Mouse (Mus musculus) forebrain, embryonic 10.5 days (tissue): ENCODE measurements at regions not wholly inside any gene's neighbourhood (a gene's known extent, or its start where the extent isn't known, plus 50 kb on each side); places are given as distances from the start of the nearest gene placed in this dataset.

Experiments used
- DNase-seq: peaks from one replicate; pipeline ENCODE4 v3.0.0-alpha.2; 2017; ENCODE audit warnings: low spot score; ENCODE audit errors: extremely low spot score
- H3K27ac ChIP-seq: fragments of 300-500 bp; sonication (generic); 2 replicates; pipeline ENCODE4 v1.5.1; 2016; ENCODE audit warnings: mild to moderate bottlenecking
- H3K27me3 ChIP-seq: fragments of 300-500 bp; sonication (generic); 2 replicates; pipeline ENCODE4 v1.6.1; 2016; ENCODE audit warnings: mild to moderate bottlenecking; ENCODE audit not compliant: poor library complexity, severe bottlenecking
- H3K36me3 ChIP-seq: fragments of 300-500 bp; sonication (generic); replicated peaks from 2 replicates; pipeline ENCODE4 v1.6.1; 2016; ENCODE audit warnings: mild to moderate bottlenecking, moderate library complexity
- H3K4me1 ChIP-seq: fragments of 300-500 bp; sonication (generic); 2 replicates; pipeline ENCODE4 v1.6.1; 2016
- H3K4me3 ChIP-seq: fragments of 300-500 bp; sonication (generic); 2 replicates; pipeline ENCODE4 v1.5.1; 2016; ENCODE audit warnings: mild to moderate bottlenecking, moderate library complexity
- H3K9me3 ChIP-seq: fragments of 300-500 bp; sonication (generic); 2 replicates; pipeline ENCODE4 v1.6.1; 2016; ENCODE audit warnings: mild to moderate bottlenecking, moderate library complexity
- WGBS: fragments of 180-500 bp; shearing (Covaris S2); methylation state at CpG from one replicate; pipeline ENCODE4 v1.1.7; 2016; 5-methylcytosine and 5-hydroxymethylcytosine counted together

DNA sequence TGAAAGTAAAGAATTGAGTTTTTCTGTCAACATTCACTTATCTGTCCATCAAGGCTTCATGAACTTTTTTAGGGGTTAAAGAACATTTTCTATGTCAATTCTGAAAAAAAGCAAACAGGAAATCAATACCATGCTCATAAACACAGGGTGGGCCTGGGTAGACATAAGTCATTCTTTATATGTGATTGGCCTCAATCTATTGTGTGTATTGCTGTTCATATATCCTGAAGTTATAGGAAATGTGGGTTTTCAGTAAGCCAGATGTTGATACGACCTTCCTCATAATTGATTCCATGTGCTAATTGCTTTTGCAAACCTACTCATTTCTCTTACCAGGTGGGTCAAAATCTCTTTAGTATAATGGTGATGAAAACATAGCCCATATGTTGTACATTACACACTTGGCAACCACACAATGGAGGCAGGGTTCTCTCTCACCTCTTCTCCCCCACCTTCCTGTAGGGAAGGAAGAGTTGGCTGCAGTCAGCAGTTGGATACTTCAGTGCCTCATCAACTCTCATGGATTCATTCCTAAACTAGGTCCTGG is 182.6 kb upstream of the Cd180 start:
- H3K27me3 ChIP-seq = no peaks in the 10 kb centered on the region
- H3K36me3 ChIP-seq = no peaks in the 10 kb centered on the region
- no peaks in the 10 kb centered on the region for H3K4me1 ChIP-seq
- H3K27ac ChIP-seq = no peak overlapping the region
- DNase-seq = no peak
- 62% methylated on average over 1 of the region's 1 CpGs for WGBS
- H3K4me3 ChIP-seq = no peak overlapping the region
- H3K9me3 ChIP-seq = peaks cover 2% of the 10 kb centered on the region; the same call in 1 of the 2 replicates

DNA sequence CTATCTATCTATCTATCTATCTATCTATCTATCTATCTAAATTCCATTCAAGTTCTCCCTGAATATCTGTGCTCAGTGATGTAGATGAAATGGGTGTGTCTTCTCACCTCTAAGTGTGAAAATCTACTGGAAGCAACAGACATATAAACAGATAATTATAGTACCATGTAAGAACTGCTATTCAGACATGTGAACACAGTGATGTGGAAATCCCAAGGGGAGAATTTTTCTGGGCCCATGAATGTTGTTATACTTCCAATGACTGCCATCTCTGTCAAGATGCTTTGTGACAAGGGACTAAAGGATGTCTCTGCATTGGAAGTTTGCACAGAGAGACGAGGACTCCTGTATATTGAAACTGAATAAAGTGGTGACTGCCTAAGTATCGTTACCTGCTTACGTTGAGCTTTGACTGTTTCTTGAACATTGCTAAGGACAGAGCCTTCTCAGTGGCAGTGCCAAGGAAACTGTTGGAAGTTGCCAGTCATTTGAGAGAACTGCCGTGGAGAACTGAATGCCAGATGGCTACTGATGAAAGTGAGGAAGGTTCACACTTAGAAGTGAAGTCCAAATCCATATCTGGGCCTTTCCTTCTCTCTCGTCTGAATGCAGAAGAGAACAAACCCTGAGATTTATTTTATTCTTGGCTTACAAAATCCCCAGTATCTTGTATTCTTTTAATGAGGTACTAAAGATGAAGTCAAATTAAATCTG is 175.0 kb upstream of the Cd180 start:
- peaks cover 4% of the 10 kb centered on the region; the same call in 1 of the 2 replicates for H3K4me1 ChIP-seq
- H3K9me3 ChIP-seq = peaks cover 2% of the 10 kb centered on the region; the same call in 1 of the 2 replicates
- H3K27ac ChIP-seq = no peak overlapping the region
- no peaks in the 10 kb centered on the region for H3K27me3 ChIP-seq
- no peaks in the 10 kb centered on the region for H3K36me3 ChIP-seq
- H3K4me3 ChIP-seq = no peak overlapping the region
- 87% methylated on average over 5 of the region's 5 CpGs for WGBS
- DNase-seq = no peak

DNA sequence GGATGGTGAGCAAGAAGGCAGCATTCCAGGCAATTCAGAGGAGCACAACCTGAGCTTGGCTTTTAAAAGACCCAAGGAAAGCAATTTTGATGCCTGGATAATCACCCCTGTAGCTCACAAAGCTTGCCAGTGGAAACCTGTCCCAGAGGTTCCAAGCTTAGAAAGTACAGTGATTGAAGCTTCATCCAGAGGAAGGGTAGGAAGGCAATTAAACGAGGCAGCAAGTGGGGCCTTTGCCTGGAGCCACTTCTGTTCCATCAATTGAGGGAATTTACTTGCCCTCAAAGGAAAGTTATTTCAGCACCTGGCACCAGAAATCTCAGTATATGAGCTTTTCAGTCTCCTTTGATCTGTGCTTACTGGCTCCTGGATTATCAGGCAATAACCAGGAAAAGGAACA is 171.9 kb upstream of the Cd180 start:
- H3K27me3 ChIP-seq = no peaks in the 10 kb centered on the region
- peaks cover 4% of the 10 kb centered on the region; the same call in 1 of the 2 replicates for H3K4me1 ChIP-seq
- no peaks in the 10 kb centered on the region for H3K9me3 ChIP-seq
- no peak overlapping the region for H3K27ac ChIP-seq
- no peak overlapping the region for H3K4me3 ChIP-seq
- H3K36me3 ChIP-seq = no peaks in the 10 kb centered on the region
- WGBS = 37% methylated on average over 1 of the region's 1 CpGs
- no peak for DNase-seq

DNA sequence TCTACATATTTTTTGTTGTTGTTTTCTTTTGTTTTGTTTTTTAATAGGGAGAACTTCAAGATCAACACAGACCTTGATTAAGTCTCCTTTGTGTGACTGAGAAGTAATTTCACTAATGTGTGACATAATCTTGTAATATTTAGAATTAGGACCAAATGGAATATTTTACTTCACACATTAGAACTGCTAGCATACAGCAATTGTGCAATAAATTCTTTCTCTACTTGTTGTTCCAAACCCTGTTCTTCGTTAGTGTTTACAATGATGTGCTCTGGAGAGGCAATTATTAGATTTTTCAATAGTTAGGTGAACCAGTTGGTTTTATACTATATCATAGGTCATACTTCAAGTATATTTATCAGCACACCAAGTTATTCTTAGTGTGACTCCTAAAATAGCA is 171.3 kb upstream of the Cd180 start:
- no peak for DNase-seq
- 81% methylated on average over 1 of the region's 1 CpGs for WGBS
- Histone ChIP-seq H3K4me1 (peaks cover 4% of the 10 kb centered on the region; the same call in 1 of the 2 replicates), H3K4me3 (no peak overlapping the region), H3K27ac (no peak overlapping the region), H3K27me3 (no peaks in the 10 kb centered on the region), H3K9me3 (no peaks in the 10 kb centered on the region), H3K36me3 (no peaks in the 10 kb centered on the region)

DNA sequence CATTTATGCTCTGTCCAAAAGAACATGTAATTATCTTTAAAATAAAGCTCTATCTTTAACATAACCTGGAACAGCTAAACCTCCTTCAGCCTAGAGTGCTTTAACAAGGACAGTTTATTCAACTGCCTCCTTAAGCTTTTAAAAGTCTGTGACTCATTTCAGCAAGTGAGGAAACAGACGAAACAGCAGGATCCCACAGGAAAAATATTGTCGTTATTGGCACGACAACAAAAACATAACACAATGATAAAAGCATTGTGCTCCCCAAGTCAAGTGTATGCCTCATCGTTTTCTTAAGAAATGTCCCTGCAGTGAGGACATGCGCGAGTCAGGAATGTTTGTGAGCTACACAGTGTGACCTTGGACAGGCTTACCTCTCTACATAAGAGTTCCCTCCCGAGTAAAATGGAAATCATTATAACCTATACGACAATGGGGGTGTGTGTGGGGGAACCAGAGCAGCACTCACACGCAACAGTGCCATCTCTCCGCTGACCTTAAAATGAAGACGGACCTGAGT is 166.7 kb upstream of the Cd180 start:
- Histone ChIP-seq H3K4me1 (peaks cover 1% of the 10 kb centered on the region; the same call in 1 of the 2 replicates), H3K9me3 (no peaks in the 10 kb centered on the region), H3K4me3 (no peak overlapping the region), H3K27me3 (no peaks in the 10 kb centered on the region), H3K27ac (no peak overlapping the region), H3K36me3 (no peaks in the 10 kb centered on the region)
- 87% methylated on average over 11 of the region's 11 CpGs for WGBS
- DNase-seq = no peak

DNA sequence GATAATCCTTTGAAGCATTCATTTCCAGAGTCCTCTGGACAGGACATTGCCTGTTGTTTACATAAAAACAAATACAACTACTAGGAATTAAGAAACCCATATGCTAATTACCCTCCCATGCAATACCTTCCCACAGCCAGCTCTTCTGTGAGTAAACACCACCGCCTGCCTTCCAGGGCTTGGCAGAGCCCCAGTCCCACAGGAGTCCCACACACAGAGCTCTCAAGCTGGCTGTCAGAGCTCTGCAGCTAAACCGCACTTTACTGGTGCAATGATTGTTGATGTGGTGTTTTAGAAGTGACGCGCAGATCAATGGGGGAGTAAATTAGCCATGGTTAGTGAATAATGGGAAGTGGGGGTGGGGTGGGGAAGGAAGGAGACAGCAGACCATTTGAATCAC is 159.6 kb upstream of the Cd180 start:
- H3K4me1 ChIP-seq = peaks cover 25% of the 10 kb centered on the region
- no peaks in the 10 kb centered on the region; the same call in 1 of the 2 replicates for H3K27me3 ChIP-seq
- H3K36me3 ChIP-seq = no peaks in the 10 kb centered on the region
- H3K4me3 ChIP-seq = no peak overlapping the region
- H3K27ac ChIP-seq = no peak overlapping the region
- no peak for DNase-seq
- H3K9me3 ChIP-seq = no peaks in the 10 kb centered on the region
- 21% methylated on average over 4 of the region's 4 CpGs for WGBS

DNA sequence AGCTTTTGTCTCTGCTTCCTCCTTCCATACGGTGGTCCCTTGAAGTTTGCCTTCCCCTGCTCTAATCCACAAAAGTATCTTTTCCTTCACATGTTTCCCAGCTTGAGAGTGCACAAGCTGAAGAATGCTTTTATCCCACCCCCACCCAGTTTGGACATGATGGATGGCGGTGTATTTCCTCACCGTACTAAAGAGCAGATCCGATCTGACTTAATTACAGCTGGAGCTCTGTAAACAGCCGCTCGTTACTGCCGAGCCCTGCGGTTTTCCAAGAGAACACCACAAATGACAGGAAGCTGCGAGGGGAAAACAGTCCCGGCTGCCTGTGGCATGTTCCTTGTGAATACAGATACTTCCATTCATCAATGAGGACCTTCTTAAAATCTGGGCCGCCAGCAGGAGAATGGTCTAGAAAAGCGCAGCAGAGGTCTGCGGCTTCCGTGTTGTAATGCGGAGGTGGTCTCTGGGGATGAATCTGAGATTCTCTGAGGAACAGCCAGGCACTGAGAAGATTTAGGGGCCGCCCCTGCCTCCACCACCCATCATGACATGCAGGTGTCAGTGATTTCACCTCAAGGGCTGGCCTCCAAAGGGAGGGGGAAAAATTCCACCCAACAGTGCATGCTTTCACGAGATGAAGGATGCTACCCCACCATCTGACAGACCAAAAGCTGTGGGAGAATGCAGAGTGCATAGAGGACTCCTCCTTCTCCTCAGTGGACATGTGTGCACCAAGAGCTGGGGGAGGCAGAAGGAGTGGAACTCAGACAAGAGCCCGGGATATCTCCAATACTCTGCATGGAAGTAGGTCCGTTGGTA is 155.7 kb upstream of the Cd180 start:
- peaks cover 25% of the 10 kb centered on the region for H3K4me1 ChIP-seq
- WGBS = 53% methylated on average over 19 of the region's 19 CpGs
- no peaks in the 10 kb centered on the region for H3K9me3 ChIP-seq
- peak overlapping the region; percentile 27; the same call in 1 of the 2 replicates for H3K4me3 ChIP-seq
- H3K36me3 ChIP-seq = no peaks in the 10 kb centered on the region
- no peak overlapping the region for H3K27ac ChIP-seq
- H3K27me3 ChIP-seq = no peaks in the 10 kb centered on the region
- DNase-seq = no peak

DNA sequence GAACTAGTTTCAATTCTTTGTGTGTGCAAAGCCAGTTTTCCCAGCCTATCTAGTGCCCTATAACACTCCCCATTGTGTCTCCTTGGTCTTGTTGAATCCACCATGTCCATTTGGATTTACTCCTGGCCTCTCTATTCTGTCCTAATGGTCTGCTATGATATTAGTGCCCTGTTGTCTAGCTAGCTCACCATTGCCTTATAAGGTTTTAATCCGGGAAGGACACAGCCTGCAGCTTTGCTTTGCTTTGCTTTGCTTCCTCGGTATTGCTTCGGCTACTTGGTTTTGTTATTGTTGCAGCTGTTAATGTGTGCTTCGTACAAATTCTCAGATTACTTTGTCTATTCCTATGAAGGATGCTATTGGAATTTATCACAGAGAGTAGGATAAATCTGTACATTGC is 152.9 kb upstream of the Cd180 start:
- Histone ChIP-seq H3K27me3 (no peaks in the 10 kb centered on the region), H3K9me3 (no peaks in the 10 kb centered on the region), H3K4me1 (peaks cover 19% of the 10 kb centered on the region), H3K27ac (no peak overlapping the region), H3K4me3 (no peak overlapping the region), H3K36me3 (no peaks in the 10 kb centered on the region)
- WGBS = 88% methylated on average over 4 of the region's 4 CpGs
- no peak for DNase-seq

DNA sequence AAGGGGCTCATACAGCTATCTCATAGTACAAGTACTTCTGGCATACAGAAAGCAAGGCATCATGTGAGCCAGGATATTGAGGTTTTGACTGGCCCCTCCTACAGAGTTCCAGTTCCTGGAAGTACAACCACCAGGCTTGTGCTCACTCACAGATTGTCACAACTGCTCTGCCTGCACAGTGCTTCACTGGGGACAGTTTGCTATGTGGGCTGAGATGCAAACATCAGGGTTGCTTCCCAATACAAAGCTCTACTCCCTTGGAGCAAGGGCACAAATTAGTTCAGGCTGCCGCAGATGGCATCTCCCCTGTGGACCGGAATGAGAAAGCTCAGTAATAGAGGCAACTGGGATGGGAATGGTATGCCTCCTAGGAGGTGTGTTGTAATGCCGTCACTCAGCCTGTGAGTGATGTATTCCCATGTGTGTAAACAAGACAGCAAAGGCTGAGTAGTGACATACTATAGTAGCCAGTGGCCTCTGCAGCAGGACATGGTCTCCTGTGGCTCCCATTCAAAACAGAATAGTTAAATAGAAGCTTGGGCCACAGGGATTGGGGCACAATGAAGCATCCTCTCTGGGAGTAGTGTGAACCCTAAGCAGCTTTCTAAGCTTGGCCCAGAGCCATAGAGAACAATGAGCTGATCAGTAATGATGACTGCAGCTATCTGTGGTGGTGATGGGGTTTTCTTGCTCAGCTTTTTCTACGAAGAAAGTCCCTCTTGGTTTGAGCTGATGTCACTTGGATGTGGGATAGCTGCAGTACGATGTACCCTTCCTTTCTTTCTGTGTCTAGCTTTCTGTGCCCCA is 148.8 kb upstream of the Cd180 start:
- Histone ChIP-seq H3K9me3 (no peaks in the 10 kb centered on the region), H3K27me3 (no peaks in the 10 kb centered on the region), H3K4me3 (no peak overlapping the region), H3K27ac (no peak overlapping the region), H3K36me3 (no peaks in the 10 kb centered on the region), H3K4me1 (peaks cover 25% of the 10 kb centered on the region)
- WGBS = 75% methylated on average over 5 of the region's 5 CpGs
- DNase-seq = no peak

DNA sequence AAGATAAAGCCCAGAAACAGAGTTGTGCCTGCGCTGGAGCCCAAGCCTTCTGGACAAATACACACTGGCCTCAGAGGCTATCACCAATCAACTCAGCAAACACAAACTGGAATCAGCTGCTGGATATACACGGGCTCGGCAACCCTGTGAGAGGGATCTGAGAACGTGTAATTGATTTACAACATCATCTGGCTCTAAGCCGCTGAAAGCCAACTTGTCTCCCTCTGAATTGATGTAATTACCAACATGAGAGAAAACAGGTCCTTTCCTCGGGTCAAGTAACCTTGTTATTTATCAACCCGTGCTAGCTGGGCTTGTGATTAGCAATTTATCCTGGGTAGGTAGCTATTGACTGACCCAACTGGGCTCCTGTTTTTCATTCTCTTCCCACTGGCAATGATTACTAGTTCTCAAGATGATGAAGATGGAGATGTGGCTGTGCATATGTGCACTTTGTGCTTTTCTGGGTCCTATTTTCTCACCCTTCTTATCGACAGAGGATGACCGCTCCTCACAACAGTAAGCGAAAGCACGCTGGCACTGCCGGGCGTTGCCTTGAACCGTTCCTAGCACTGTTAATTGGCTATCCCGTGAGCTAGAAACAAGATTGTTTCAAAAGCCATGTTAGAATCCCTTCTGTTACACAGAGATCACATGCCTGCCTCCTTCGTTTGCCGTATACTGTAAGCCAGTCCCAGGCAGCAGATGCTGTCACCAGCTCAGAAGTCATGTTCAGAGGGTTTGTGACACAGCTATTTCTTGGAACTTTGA is 147.3 kb upstream of the Cd180 start:
- 73% methylated on average over 17 of the region's 17 CpGs for WGBS
- no peak for DNase-seq

DNA sequence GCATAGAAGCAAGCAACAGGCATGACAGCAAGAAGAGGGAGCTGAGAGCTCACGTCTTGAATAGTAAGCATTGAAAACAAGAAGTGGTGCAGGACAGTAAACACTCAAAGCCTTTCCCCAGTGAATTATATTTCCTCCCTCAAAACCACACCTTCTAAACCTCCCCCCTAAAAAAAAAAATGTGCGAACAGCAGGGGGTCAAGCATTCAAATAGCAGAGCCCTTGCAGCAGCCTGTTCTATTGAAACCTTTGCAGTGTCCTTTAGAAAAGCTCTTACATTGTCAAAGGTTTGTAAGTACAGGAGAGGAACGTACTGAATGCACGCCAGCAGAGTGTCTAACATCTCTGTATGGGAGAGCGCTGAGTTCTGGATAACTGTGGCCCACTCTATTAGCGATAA is 145.1 kb upstream of the Cd180 start:
- 43% methylated on average over 6 of the region's 6 CpGs for WGBS
- H3K27ac ChIP-seq = no peak overlapping the region
- H3K4me1 ChIP-seq = peaks cover 25% of the 10 kb centered on the region
- H3K4me3 ChIP-seq = no peak overlapping the region
- H3K36me3 ChIP-seq = no peaks in the 10 kb centered on the region
- H3K9me3 ChIP-seq = no peaks in the 10 kb centered on the region
- DNase-seq = no peak
- H3K27me3 ChIP-seq = no peaks in the 10 kb centered on the region

More for the DNA sequence above, 147.3 kb upstream of the Cd180 start:
- Histone ChIP-seq H3K9me3 (no peaks in the 10 kb centered on the region), H3K36me3 (no peaks in the 10 kb centered on the region), H3K4me3 (no peak overlapping the region), H3K4me1 (peaks cover 25% of the 10 kb centered on the region), H3K27me3 (no peaks in the 10 kb centered on the region), H3K27ac (no peak overlapping the region)
